Mouse (Mus musculus) megakaryocyte progenitor cell, adult 5-6 weeks (primary cell): ENCODE data around the gene Tle4. TPM values are rescaled to one million over a fixed set of nuclear protein-coding genes. Genes with fewer than 3 reads are reported as not detected.

ENCODE experiments used
- ATAC-seq: replicated peaks from 2 replicates; pipeline ENCODE4 v1.8.0; 2016; ENCODE audit warnings: mild to moderate bottlenecking, moderate TSS enrichment, inconsistent platforms; ENCODE audit not compliant: poor library complexity
- total RNA-seq, 2 experiments: library from RNA; stranded (forward) in 1 of 2; stranded (reverse) in 1 of 2; fragments of 157-497, 149-512 nt in 1 of 2; fragments of 200-1000 nt in 1 of 2; gene quantifications; 2 replicates each; pipeline versions ENCODE4 v1.2.3 to v1.2.4; 2015 to 2017

The Tle4 gene
- total RNA-seq, 2 experiments from 2014 or later = 15.4 to 27.1 TPM

DNA sequence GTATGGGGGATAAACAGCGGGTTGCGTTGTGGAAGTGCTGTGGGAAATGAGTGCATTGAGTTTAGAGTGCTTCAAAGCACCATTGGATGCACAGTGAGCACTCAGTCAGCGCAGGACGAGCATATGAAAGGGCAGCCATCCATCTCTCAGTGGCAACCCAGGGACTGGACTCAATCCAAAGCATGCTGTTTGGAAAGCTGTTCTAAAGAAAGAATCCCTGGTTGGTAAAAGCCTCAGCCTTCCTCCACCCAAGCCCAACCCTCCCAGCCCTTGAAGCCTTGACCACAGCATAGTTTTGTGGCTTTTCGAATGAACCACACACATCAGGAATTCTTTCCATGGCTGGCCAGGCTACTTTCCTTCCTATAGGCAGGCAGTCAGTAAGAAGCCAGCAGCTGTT lies 181.0 kb downstream of the Tle4 start:
- no peak for ATAC-seq

DNA sequence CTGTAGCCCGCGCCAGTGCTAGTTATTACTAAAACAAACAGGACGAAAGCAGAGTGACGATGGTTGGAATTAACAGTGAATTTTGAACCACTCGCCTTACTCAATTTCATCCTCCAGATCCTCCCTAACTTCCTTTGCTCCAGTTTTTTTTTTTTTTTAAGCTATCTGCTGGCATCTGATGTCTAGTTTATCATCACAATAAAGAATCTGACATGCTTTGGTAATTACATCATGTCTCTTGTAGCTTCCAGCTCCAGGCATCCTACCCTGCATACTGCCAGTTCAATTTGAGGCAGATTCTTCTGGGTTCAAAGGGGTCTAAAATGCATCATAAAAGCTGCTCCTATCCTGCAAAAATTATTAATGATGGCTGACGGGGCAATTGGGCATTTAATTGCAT lies 181.9 kb downstream of the Tle4 start:
- ATAC-seq = no peak

DNA sequence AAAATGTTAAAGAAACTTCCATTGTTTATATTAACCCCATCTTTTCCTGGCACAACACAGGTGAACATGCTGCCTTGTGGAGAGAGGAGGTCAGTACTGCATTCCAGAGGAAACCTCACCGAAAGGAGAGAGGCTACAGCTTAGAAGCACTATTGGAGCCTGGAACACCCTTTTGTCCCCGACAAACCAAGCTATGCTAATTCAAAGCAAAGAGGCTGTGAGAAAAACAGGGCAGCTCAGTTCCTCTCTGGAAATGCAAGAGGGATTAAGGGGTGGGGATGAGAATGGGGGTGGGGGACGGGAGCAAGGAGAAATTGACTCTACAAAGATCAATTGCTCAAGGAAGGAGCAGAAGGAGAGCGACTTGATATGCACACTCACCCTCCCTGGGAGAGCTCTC lies 182.9 kb downstream of the Tle4 start:
- ATAC-seq = no peak

DNA sequence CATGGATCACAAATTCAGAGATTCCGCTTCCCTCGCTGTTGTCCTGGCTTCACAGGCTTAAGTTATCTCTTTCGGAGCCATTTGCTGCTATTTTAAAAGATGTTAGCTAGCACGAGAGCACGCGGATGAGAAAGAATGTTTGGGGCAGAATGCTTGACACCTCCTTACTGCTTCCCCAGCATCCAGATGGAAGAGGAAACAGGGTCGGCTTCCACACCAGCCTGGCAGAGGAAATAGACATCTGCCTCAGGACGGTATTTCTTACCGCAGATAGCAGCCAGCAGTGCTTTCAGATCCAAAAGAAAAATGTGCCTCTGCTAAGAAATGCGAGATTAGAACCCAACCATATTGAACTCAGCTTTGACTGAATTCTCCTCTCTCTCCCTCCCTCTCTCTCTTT lies 191.2 kb downstream of the Tle4 start:
- no peak for ATAC-seq
